Mouse (Mus musculus) layer of hippocampus, postnatal 36 days (tissue): Measurements from ENCODE around the gene Gm2916. TPM values are rescaled to one million over a fixed set of nuclear protein-coding genes. Genes with fewer than 3 reads are reported as not detected.
"Not testable (repeated sequence)": the region's sequence is repeated elsewhere in the genome, so short reads cannot be mapped to it uniquely, and the experiment has no call there.

Experiments used
- DNase-seq, 2 experiments: peaks; one replicate each; pipeline ENCODE4 v3.0.0; 2022
- total RNA-seq, 2 experiments: library from RNA; stranded (reverse); gene quantifications; 2 replicates each; pipeline ENCODE4 v1.2.3; 2021

Gene Gm2916
- total RNA-seq, result not detected

DNA sequence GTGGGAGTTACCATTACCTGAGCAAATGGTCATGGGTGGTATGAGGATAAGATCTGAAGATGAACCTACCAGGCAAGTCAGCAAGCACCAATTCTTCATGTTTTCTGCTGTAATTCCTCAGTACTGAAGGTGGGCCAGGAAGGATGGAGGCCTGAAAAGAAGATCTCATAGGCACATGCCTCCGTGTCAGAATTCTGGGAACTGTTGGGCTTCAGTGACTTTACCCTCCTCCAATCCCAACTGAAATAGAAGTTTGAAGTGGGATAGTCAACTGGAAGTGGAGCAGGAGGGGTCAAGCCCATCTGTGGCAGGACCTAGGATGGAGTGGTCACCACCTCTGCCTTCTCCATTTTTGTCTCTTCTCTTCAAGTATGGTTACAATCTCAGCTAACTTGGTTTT, at the start of gene Gm2916:
Gene Gm2916, plus strand, starts transcription at position 301 of the 400 bp plus-strand sequence.
- not testable (repeated sequence) for DNase-seq

DNA sequence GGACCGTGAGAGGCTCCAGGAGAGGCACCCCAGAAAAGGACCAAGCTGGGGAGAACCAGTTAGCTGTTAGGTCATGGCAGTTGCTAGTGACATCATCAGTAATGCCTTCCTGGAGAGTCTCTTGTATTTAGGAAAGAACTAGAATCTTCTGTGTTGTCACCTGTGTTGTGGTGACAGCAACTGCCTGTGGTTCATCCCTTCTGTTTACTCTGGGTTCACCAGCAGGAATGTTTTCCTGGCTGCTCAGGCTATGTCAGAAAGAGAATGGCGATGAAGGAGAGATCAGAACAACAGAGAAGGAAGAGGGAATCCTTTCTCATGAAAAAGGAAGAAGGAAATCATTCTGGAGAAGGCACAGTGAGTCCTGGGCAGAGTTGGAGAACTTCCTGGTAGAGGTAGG, 38.0 kb upstream of the Gm2916 start, which contains the start of gene Gm3033:
Gene Gm3033, plus strand, starts transcription at position 301 of the 400 bp plus-strand sequence.
- DNase-seq, result not testable (repeated sequence)

DNA sequence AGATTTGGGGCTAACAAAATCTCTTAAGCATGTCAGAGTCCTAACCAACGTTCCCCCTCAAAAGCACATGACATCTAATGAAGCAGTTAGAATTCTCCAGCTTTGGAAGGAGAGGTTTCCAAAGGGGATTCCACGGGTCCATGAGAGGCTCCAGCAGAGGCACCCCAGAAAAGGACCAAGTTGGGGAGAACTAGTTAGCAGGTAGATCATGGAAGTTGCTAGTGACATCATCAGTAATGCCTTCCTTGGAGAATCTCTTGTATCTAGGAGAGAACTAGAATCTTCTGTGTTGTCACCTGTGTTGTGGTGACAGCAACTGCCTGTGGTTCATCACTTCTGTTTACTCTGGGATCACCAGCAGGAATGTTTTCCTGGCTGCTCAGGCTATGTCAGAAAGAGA, 47.5 kb downstream of the Gm2916 start, which contains the start of gene Gm3029:
Gene Gm3029, plus strand, starts transcription at position 301 of the 400 bp plus-strand sequence.
- DNase-seq, result not testable (repeated sequence)

DNA sequence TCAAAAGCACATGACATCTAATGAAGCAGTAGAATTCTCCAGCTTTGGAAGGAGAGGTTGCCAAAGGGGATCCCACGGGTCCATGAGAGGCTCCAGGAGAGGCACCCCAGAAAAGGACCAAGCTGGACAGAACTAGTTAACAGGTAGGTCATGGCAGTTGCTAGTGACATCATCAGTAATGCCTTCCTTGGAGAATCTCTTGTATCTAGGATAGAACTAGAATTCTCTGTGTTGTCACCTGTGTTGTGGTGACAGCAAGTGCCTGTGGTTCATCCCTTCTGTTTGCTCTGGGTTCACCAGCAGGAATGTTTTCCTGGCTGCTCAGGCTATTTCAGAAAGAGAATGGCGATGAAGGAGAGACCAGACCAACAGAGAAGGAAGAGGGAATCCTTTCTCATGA, 79.3 kb downstream of the Gm2916 start, which contains the start of gene Gm3095:
Gene Gm3095, plus strand, starts transcription at position 301 of the 400 bp plus-strand sequence.
- not testable (repeated sequence) for DNase-seq

Other genes with a start within 250 kb of the Gm2916 start
- not detected for gene Gm3012, start 249.7 kb upstream of the Gm2916 start, total RNA-seq
- 1 to 10 TPM; 2.7 to 2.8 TPM for gene Gm3020, start 232.1 kb upstream of the Gm2916 start, total RNA-seq
- not detected for gene Gm3043, start 195.4 kb upstream of the Gm2916 start, total RNA-seq
- gene Gm3002, start 74.1 kb upstream of the Gm2916 start, total RNA-seq, result under 1 TPM in 1 of 2 experiments, not detected in 1; 0.58 TPM
- gene Gm3033, start 37.9 kb upstream of the Gm2916 start, total RNA-seq, result not detected
- not detected for gene Gm3029, start 47.6 kb downstream of the Gm2916 start, total RNA-seq
- under 1 TPM in 1 of 2 experiments, not detected in 1; 0.27 TPM for gene Gm3095, start 79.4 kb downstream of the Gm2916 start, total RNA-seq
- gene Gm3099, start 114.2 kb downstream of the Gm2916 start, total RNA-seq, result not detected
- 1 to 10 TPM; 3.8 to 7.6 TPM for gene Gm5796, start 139.8 kb downstream of the Gm2916 start, total RNA-seq
- under 1 TPM; 0.37 to 0.73 TPM for gene Gm3115, start 199.9 kb downstream of the Gm2916 start, total RNA-seq
- gene Gm8108, start 226.4 kb downstream of the Gm2916 start, total RNA-seq, result 1 to 10 TPM; 6.4 to 7.8 TPM